Mouse (Mus musculus) cortical plate, adult 2 months (tissue): Measurements from ENCODE around the gene Gm17727. TPM values are rescaled to one million over a fixed set of nuclear protein-coding genes. Genes with fewer than 3 reads are reported as not detected.
"Not testable (repeated sequence)": the region's sequence is repeated elsewhere in the genome, so short reads cannot be mapped to it uniquely, and the experiment has no call there.

Source experiments
- H3K27ac ChIP-seq: fragments of 200-500 bp; 2 replicates; pipeline ENCODE4 v1.5.1; 2012; ENCODE audit warnings: low read length, control low read depth, inconsistent platforms; ENCODE audit not compliant: insufficient read depth
- H3K4me1 ChIP-seq: fragments of 200-500 bp; 2 replicates; pipeline ENCODE4 v1.6.1; 2011; ENCODE audit warnings: low read length; ENCODE audit not compliant: control insufficient read depth, insufficient read depth
- H3K4me3 ChIP-seq: fragments of 200-500 bp; 2 replicates; pipeline ENCODE4 v1.5.1; 2011; ENCODE audit warnings: mild to moderate bottlenecking, low read length, control low read depth; ENCODE audit not compliant: insufficient read depth
- CTCF ChIP-seq: fragments of 200-500 bp; IDR thresholded peaks from 2 replicates; pipeline ENCODE4 v1.5.1; 2011; ENCODE audit warnings: mild to moderate bottlenecking, control low read depth, low read length; ENCODE audit not compliant: insufficient read depth; ENCODE audit errors: extremely low read depth
- POLR2A ChIP-seq: fragments of 200-500 bp; IDR thresholded peaks from 2 replicates; pipeline ENCODE4 v1.6.1; 2011; ENCODE audit warnings: mild to moderate bottlenecking, low read length, control low read depth; ENCODE audit not compliant: insufficient read depth; ENCODE audit errors: extremely low read depth
- polyA plus RNA-seq: library from polyadenylated mRNA; depleted of rRNA; stranded (reverse); fragments of >200 nt; gene quantifications from 2 replicates; pipeline ENCODE4 v1.2.3, GENCODE M21; 2012; rRNA removed

Gene Gm17727
- not detected in 2 replicates for polyA plus RNA-seq

DNA sequence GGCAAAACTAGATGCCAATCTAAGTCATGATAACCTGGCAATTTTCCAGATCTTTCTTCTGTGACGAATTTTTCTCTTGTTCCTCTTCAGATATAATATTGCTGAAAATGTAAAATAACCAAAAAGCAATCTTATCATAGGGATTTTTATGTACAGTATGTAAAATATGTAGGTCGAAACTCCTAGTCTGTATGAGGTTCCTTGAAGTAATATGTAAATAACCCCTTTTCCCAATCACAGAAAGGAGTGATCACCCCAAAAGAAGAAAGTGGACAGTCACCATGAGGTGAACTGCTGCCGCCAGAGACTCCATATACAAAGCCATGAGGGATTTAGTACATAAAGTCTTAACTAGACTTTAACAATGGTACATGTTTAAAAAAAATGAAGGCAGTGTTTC lies at the start of gene Gm17727:
TSS of gene Gm17727 (minus strand) at position 101 of the 400 bp plus-strand sequence.
- Histone ChIP-seq H3K4me1 (no peaks in the 10 kb centered on the region), H3K4me3 (no peak within 1 kb of the TSS), H3K27ac (no peak within 1 kb of the TSS)
- no peak for TF ChIP-seq CTCF
- no peak for TF ChIP-seq POLR2A

DNA sequence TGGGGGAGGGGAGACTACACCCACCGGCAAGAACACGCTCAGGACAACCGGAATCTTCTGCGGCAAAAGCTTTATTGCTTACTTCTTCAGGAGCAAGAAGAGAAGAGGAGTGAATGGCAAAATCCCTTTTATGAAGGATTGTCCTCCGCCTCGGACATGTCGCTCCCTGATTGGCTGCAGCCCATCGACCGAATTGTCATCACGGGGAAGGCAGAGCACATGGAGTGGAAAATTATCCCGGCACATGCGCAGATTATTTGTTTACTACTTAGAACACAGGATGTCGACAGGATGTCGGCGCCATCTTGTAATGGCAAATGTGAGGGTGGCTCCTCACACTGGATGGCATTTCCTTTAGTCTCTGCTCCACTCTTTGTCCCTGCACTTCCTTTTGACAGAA lies 40.0 kb upstream of the Gm17727 start:
- not testable (repeated sequence) for H3K4me3 ChIP-seq, H3K4me1 ChIP-seq, H3K27ac ChIP-seq

DNA sequence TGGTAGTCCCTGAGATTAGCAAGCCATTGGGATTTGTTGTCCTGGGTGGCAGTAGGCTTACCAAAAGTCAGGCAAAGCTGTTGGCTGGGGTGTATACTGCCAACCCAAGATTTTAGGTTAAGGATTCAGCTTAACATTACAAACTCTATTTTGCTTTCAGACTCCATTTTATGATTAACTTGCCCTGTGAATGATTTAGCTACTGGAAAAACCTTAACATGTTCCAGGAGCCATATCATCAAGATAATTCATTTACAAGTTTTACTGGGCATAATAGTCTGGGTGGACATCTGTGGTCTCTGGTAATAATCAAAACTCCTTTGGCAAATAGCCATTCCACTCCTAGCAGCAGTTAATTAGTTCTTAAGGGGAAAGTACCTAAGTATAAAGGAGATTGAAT lies 20.2 kb upstream of the Gm17727 start:
- TF ChIP-seq POLR2A (no peak), CTCF (no peak)
- Histone ChIP-seq H3K4me3 (no peak overlapping the region), H3K27ac (no peak overlapping the region), H3K4me1 (no peaks in the 10 kb centered on the region)

DNA sequence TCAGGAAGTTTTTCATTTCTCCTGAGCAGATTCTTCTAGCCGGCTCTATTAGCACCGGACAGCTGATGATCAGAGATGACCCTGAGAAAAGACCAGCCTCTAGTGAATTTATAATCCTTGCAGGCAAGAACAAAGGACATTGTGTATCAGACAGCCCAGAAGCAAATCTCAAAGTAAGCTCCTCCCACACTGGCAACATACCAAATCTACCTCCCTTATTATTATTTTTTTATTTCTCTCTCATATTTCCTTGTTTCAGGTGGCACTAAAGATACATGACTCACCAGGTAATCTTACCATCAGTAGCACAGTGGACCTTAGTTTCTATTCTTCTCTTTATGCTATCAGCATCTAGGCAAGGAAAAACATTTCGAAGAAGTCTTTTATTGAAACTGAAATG lies 12.1 kb upstream of the Gm17727 start, which contains the start of the genes Gm27235 and D730048I06Rik:
TSS of gene Gm27235 (minus strand) at position 101 of the 400 bp plus-strand sequence.
TSS of gene D730048I06Rik (minus strand) at position 112 of the 400 bp plus-strand sequence.
- Histone ChIP-seq H3K27ac (no peak within 1 kb of the TSS), H3K4me3 (no peak within 1 kb of the TSS), H3K4me1 (no peaks in the 10 kb centered on the region)
- TF ChIP-seq CTCF, result no peak
- no peak for TF ChIP-seq POLR2A

DNA sequence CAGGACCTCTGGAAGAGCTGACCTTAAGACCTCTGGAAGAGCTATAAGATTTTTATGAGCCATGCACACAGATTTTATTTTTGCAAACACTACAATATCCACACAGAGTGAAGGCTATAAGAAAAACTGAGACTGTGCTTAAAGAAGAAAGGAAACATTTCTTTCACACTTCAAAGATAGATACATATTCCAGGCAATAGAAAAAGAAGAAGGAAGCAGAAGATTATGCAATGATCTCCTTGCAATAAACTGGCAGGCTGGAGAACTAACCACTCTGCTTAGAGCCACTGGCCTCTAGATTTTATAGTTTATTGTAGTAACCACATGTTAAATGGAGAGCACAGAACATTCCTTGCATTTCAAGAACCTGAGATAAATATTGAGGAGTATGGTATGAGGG lies 21.1 kb downstream of the Gm17727 start:
- no peaks in the 10 kb centered on the region for H3K4me1 ChIP-seq
- TF ChIP-seq CTCF (no peak), POLR2A (no peak)
- no peak overlapping the region for H3K4me3 ChIP-seq
- H3K27ac ChIP-seq, result no peak overlapping the region

DNA sequence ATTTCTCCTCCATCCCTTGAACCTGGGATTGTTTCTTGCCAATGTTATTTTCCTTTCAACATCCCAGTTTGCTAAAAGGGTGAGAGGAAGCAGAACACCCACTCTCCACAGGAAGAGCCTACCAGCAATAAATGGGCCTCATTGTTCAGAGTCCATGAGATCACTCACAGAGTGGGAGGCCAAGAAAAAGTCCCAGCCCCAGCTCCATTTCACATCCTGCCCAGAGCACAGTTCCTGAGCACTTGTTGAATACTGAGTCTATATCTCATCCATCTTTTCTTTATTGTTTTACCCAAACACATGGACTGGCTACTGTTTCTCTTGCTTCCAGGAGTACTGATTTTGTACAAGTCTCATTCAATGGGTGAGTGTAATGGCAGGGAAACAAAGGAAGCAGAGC lies 37.2 kb downstream of the Gm17727 start, which contains the start of gene Gm17677:
TSS of gene Gm17677 (plus strand) at position 301 of the 400 bp plus-strand sequence.
- Histone ChIP-seq H3K27ac (no peak within 1 kb of the TSS), H3K4me3 (no peak within 1 kb of the TSS), H3K4me1 (no peaks in the 10 kb centered on the region)
- TF ChIP-seq CTCF (no peak), POLR2A (no peak)

Other genes with a start within 250 kb of the Gm17727 start
- gene Ddx25, start 219.6 kb downstream of the Gm17727 start, polyA plus RNA-seq, result 13.9 and 14.8 TPM in 2 replicates
- 11.4 and 12.0 TPM in 2 replicates for gene Pus3, start 219.5 kb downstream of the Gm17727 start, polyA plus RNA-seq
- 0.44 and 0.49 TPM in 2 replicates for gene Pate2, start 207.8 kb downstream of the Gm17727 start, polyA plus RNA-seq
- 5.4 and 7.3 TPM in 2 replicates for gene Hyls1, start 207.7 kb downstream of the Gm17727 start, polyA plus RNA-seq
- gene Pate4, start 166.2 kb downstream of the Gm17727 start, polyA plus RNA-seq, result not detected in 2 replicates
- not detected in 2 replicates for gene Pate3, start 129.9 kb downstream of the Gm17727 start, polyA plus RNA-seq
- not detected in 2 replicates for gene Pate1, start 90.7 kb downstream of the Gm17727 start, polyA plus RNA-seq
- not detected in 2 replicates for gene Gm17677, start 37.1 kb downstream of the Gm17727 start, polyA plus RNA-seq
- gene Gm27235, start 12.0 kb upstream of the Gm17727 start, polyA plus RNA-seq, result not detected in 2 replicates
- not detected in 2 replicates for gene D730048I06Rik, start 12.0 kb upstream of the Gm17727 start, polyA plus RNA-seq
- not detected in 2 replicates for gene 9230110F15Rik, start 66.0 kb upstream of the Gm17727 start, polyA plus RNA-seq
- gene 9230113P08Rik, start 130.3 kb upstream of the Gm17727 start, polyA plus RNA-seq, result 0.06 and 0.13 TPM in 2 replicates